Mouse (Mus musculus) lung, postnatal 0 days (tissue): ENCODE results near the gene Ap1s3.
"Not testable (repeated sequence)": the region's sequence is repeated elsewhere in the genome, so short reads cannot be mapped to it uniquely, and the experiment has no call there.

ENCODE experiments used
- CTCF ChIP-seq: IDR thresholded peaks from 2 replicates; pipeline ENCODE4 v1.5.1; 2016; ENCODE audit warnings: antibody characterized with exemption, mild to moderate bottlenecking
- EP300 ChIP-seq: IDR thresholded peaks from 2 replicates; pipeline ENCODE4 v1.6.1; 2016; ENCODE audit warnings: antibody characterized with exemption, mild to moderate bottlenecking, control low read depth

GRCm38 (mm10) chr1:79611271-79611670, 60.5 kb downstream of the Ap1s3 start:
- TF ChIP-seq CTCF, EP300: not testable (repeated sequence)
